Mouse (Mus musculus) adrenal gland, adult 8-10 months (tissue): ENCODE results near the gene Cstf2. TPM values are rescaled to one million over a fixed set of nuclear protein-coding genes. Genes with fewer than 3 reads are reported as not detected.

Experiments used
- DNase-seq: peaks from one replicate; pipeline ENCODE4 v3.0.0; 2022
- microRNA-seq, 2 experiments: library from miRNA; unstranded; fragments of <30 nt; microRNA quantifications; one replicate each; pipeline ENCODE4 v1.2.0; 2022
- total RNA-seq, 4 experiments: library from RNA; stranded (reverse); gene quantifications; 2 replicates each; pipeline ENCODE4 v1.2.4; 2022

The Cstf2 gene
- 10 to 100 TPM; 31.8 to 42.6 (median 35.8) TPM for total RNA-seq

DNA sequence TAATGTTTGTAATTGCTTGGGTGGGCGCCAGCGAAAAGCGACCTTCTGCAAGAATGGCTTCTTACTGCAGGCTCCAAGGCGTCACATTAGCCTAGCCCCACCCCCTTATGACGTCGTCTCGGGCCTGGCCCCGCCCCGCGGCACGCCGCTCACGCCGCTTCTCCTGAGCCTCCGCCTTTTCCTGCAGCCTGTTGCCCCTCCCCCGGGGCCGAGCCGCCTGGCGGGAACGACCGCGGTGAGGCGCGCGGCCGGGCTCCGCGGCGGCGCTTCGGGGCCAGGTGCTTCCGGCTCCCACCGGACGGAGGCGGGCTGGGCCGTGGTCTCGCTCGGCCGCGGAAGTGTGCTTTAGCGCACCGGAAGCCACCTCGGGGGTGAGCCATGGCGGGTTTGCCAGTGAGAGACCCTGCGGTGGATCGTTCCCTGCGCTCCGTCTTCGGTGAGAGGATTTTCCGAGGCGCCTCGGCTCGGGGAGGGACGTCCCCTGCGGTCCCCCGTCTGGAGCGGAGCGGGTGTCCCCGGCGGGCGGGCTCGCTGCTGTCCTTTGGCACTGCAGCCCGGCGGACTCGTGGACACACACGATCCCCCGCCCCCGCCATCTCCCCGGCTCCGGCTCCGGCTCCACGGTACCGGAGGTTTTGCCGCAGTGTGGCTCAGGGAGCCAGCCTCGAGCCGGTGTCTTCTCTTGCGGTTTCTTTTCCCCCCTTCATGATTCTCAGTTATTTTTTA lies at the start of gene Cstf2:
TSS of gene Cstf2 (plus strand) at position 201 of the 726 bp plus-strand sequence.
- peak; percentile 92 for DNase-seq

DNA sequence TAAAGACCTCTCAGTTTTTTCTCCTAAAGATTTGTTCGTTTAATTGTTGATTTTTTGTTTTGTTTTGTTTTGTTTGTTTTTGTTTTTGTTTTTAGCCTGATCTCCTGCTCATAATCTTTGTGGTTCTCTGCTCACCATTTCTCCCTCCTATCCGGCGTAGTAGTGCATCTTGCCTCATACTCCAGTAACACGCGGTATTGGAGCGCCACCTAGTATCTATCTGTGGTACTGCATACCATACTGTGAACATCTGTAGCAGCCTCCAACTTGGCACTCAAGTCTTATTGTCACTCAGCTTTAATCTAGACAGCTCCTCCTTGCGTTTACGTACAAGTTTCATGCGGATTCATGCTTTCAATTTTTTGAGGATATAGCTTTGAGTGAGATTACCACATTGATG lies 40.0 kb upstream of the Cstf2 start:
- peak; percentile 26 for DNase-seq

DNA sequence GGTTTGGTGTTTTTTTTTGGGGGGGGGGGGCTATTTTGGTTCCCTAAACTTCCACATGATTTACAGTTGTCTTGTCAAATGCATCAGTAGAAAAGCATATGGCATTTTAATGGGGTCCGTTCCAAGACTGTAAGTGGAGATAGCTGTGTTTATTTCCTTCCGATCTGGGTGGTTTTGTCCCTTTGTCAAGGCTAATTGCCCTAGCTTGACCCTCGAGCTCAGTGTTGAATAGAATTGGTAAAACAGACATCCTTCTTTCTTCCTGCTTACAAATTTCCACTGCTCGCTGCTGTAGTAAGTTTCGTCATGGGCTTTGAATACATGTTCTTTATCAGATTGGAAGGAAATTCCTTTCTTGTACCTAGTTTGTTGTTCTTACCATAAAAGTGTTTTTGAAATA lies 38.3 kb upstream of the Cstf2 start:
- no peak for DNase-seq

DNA sequence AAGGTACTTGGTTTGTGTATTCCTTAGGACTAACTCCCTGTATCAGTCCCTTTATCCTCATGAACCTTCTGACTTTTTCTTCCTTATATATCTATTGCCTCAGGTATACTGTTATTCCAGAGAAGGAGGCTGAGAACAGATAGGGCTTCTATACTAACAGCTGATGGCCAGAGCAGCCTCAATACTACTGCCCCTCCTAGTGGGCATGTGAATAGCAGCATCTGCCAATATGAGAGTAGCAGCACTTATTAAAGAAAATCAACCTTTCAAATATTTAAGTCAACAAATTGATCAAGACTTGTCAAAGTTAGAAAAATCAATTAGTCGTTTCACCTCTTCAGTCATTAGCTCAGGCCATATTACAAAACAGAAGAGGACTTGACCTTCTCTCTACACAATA lies 10.0 kb upstream of the Cstf2 start:
- no peak for DNase-seq

DNA sequence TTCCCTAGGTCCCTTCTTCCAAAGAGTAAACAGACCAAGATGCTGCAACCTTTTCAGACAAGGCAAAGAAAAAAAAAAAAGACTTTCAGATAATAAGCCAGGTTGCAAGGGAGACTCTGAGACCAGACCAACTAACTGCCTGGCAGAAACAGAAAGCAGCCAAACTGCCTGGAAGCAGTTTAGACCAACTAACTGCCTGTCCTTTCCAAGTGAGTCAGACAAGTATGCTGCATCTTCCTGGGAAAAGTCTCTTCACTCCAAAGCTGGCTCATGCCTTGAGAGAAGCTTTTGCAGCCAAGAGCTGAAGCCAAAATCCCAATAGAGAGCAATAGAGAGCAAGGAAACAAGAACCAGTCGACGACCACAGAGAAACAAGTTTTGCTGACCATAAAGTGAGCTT lies 2.1 kb upstream of the Cstf2 start:
- no peak for DNase-seq

DNA sequence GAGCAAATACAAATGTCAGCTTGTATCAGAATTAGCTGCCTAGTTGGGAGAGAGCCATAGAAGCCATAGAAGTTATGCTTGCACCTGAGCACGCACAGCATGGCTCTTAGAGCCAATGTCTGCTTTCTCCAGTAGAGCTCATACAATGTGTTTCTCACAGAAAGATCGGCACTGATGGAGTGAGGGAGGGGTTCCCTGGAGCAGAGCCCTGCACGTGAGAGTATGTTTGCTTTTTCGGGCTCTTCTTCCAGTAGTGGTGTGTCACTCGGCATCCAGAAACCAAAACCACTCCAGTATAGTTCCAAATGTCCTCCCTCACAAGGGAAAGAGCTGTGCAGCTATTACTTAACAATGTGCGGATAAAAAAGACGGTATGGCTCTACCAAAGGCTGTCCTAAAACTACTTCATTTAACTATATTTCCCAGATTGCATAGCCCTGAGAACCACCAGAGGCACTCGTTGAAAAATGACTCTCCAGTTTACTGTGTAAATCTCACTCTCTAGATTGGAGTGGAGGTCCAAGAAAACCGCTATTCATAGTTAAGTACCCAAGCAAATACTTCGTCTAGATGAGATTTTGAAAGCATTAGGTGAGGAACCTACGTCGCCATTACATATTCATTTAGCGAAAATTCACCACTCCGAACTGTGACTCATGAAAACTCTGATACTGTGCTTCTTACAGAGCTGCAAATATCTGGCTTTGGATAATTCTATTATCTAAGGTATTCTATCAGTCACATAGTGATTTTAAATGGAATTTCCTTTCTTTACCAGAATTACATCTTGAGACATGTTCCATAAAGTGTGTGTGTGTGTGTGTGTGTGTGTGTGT lies 729 bp upstream of the Cstf2 start:
- no peak for DNase-seq

DNA sequence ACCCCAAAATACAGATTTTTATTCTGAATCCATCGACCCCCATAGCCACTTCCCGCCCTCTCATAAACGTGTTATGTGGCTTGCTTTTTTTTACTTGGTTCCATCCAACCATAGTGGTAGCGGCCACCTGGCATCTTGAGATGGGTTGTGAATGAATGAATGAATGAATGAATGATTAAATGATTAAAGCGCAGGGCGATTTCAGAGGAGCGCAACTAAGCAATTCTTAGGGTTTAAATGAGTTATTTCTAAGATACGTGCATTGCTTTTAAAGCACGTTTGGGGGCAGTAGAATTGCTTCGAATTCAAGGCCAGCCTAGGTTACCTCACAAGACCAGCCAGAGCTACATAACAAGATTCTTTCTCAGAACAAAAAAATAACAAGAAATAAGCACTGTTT lies 777 bp downstream of the Cstf2 start:
- no peak for DNase-seq

DNA sequence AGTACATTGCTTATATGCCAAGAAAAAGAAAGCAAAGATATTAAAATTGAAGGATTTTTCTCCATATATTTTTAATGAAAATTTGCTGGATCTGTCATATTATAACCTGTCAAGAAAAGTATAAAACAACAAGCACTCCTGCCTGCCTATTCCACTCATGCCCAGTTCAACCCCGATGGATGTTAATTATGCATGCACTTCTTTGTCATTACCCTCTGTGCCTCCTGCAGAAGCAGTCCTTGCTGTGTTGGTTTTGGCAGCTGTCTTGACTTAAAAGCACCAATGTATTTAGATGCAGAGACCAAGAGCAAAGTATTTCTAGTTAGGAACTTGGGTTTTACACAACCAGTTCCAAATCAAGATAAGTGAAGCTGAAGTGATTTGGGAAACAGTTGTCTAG lies 26.5 kb downstream of the Cstf2 start:
- DNase-seq: no peak

DNA sequence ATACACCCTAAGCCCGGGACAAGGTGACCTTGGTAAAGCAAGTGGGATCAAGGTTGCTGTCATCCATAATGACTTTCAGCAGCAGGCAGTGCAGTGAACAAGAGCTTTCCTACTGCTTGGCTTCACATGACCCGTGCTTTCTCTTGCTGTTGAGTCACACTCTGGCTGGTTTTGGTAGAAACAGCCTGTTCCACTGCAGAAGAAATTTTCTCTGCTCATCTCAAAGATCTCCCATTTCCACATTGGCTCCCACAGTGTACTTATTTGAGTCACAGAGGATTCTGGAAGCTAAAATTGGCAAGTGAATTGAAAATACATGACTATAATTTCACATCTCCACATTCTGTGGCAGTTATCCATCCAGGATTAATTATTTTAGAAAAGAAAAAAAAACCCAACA lies 43.7 kb downstream of the Cstf2 start:
- DNase-seq: peak; percentile 7

DNA sequence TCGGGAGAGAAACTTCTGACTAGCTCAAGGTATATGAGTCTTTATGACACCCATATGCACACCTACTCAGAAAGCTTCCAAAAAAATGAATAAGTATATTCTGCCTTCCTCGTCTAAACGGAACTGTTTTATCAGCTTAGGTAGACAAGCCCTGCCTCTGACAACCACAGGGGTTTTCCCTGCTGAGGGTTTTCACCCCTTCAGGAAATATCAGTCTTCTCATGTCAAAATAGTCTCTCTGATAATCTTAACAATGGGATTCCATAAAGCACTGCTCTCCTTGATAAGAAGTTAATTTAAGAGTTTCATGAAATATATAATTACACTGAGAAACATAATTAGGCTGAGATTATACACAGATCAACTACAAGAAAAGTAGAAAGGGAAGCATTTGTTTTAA lies 52.8 kb downstream of the Cstf2 start:
- no peak for DNase-seq

DNA sequence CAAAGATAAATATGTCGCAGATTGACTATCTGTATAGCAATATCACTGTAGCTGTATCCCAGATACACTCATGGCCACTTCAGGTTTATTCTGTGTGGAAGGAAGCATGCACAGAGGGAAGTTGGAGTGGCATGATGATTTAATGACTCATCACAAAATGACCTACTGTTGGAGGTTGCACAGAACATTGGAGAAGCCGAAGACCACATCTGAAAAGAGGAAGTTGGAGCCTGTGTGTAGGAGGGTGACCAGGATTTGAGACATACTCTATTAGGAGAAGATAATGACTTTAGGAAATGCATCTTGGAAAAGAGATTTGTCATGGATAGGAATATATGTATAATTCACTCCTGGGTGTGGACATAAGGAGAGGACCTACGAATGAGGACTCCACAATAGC lies 57.4 kb downstream of the Cstf2 start:
- no peak for DNase-seq

DNA sequence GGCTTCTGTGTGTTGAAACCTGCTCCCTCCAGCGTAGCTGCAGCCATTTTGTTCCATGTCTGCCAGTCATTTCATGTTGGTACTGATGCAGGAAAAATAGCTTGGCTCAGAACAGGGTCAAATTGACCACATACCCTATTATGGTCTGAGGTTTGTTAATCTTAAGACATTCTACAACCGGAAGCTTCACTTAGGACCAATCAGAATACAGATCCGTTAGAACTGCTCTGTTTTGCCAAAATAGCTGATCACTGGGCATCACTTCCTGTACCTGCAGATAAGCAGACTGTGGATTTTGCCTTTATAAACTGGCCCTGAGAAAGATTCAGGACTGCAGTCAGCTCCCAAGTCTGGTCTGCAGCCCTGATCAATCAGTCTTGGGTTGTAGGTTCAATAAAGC lies 69.6 kb downstream of the Cstf2 start:
- no peak for DNase-seq

DNA sequence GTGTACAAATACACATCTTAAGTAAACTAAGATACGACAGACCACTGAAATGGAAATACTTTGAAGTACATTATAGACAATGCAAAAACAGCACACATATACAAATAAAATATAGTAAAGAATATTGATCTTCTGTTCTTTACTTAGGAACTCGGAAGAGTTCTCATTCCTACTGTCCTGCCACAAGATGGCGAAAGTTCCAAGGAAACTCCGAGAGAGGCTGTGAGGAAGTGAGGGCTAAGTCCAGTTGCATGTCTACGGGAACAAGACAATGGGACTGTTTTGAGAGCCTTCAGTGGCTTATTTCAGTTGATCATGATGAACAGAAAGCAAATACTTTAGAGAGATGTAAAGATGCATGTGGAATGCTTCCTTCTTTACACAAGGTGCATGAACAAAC lies 73.3 kb downstream of the Cstf2 start:
- peak; percentile 5 for DNase-seq

DNA sequence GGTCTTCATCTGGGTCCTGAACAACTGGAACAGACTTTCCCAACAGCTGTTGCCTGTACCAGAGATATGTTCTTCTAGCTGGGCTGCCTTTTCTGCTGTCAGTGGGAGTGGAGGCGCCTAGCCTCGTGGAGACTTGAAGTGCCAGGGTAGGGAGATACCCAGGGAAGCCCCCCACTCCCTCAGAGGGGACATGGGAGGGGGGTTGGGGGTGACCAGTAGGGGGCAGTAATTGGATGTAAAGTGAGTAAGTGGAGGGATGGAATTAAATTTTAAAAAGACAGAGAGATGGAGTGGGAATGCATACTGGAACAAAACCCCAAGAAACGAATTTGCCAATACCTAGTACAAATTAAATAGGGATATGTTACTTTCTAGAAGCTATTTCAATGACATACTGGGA lies 74.8 kb downstream of the Cstf2 start:
- DNase-seq: no peak

Small RNA genes within 50 kb of the gene (microRNA-seq; reads per million reads assigned to microRNA genes)
- 0 reads per million in 2 experiments for gene Mir3112

Other genes starting within 250 kb of the Cstf2 start
- gene Tnmd, start 208.2 kb upstream of the Cstf2 start, total RNA-seq: under 1 TPM in 2 of 4 experiments, not detected in 2; 0.17 to 0.51 TPM
- 10 to 100 TPM; 25.8 to 52.3 (median 37.4) TPM for gene Tspan6, start 160.8 kb upstream of the Cstf2 start, total RNA-seq
- 1 to 10 TPM; 2.8 to 8.8 (median 5.1) TPM for gene Srpx2, start 150.8 kb upstream of the Cstf2 start, total RNA-seq
- 10 to 100 TPM; 15.4 to 23.7 (median 19.6) TPM for gene Sytl4, start 77.4 kb upstream of the Cstf2 start, total RNA-seq
- 1 to 10 TPM in 3 of 4 experiments, under 1 TPM in 1; 0.96 to 2.0 (median 1.4) TPM for gene Xkrx, start 102.9 kb downstream of the Cstf2 start, total RNA-seq
- not detected for gene Arl13a, start 128.3 kb downstream of the Cstf2 start, total RNA-seq
- gene Nox1, start 162.8 kb downstream of the Cstf2 start, total RNA-seq: 1 to 10 TPM in 1 of 4 experiments, under 1 TPM in 3; 0.27 to 1.7 (median 0.62) TPM
- 10 to 100 TPM; 40.1 to 63.5 (median 55.3) TPM for gene Trmt2b, start 217.8 kb downstream of the Cstf2 start, total RNA-seq
- gene Tmem35a, start 236.0 kb downstream of the Cstf2 start, total RNA-seq: 100 to 1,000 TPM; 397 to 535 (median 497) TPM
- 1 to 10 TPM; 1.3 to 4.3 (median 3.9) TPM for gene Cenpi, start 248.9 kb downstream of the Cstf2 start, total RNA-seq